ENCODE assay signal across 19 mouse cellular contexts in genomic region chr6:32204253-32204652, GRCm38 (mm10).
"Had no signal": no experiment of that assay in that cellular context is flagged by ENCODE, and none has a peak within 500 bp of the region (broad histone marks: within the 10 kb centered on the region; RNA-seq: fewer than 3 reads in every experiment).

No protein-coding gene starts in this region.

- H3K27me3 ChIP-seq: limb, embryonic 12.5 days; limb, embryonic 15.5 days; neural tube, embryonic 12.5 days had no signal

- H3K4me2 ChIP-seq: limb, embryonic 12.5 days; limb, embryonic 15.5 days; liver, embryonic 11.5 days; lung, embryonic 14.5 days; midbrain, embryonic 11.5 days; neural tube, embryonic 12.5 days had no signal

- H3K27ac ChIP-seq: limb, embryonic 12.5 days; limb, embryonic 15.5 days; liver, embryonic 14.5 days; neural tube, embryonic 12.5 days; stomach, postnatal 0 days had no signal

- H3K9ac ChIP-seq: limb, embryonic 12.5 days; limb, embryonic 15.5 days; liver, embryonic 14.5 days; liver, postnatal 0 days; lung, embryonic 14.5 days; neural tube, embryonic 12.5 days had no signal

- H3K36me3 ChIP-seq: limb, embryonic 15.5 days; neural tube, embryonic 12.5 days had no signal

- DNase-seq: kidney, adult 18-20 months; kidney, adult 9 months; liver, postnatal 0 days; lung, embryonic 14.5 days; lung, postnatal 4 days; right cerebral cortex, adult 18-20 months; right cerebral cortex, postnatal 14 days; right cerebral cortex, postnatal 4 days; thymus, adult 2 months; thymus, postnatal 14 days; thymus, postnatal 4 days had no signal

- H3K4me3 ChIP-seq: limb, embryonic 12.5 days; limb, embryonic 15.5 days; neural tube, embryonic 12.5 days had no signal

- H3K9me3 ChIP-seq: limb, embryonic 12.5 days; limb, embryonic 15.5 days; neural tube, embryonic 12.5 days had no signal

- ATAC-seq: liver, postnatal 0 days; lung, postnatal 0 days had no signal
